ENCODE assay signal across 25 mouse cellular contexts in genomic region chr6:145659116-145659515, GRCm38 (mm10). TPM values are rescaled to one million over a fixed set of nuclear protein-coding genes. Genes with fewer than 3 reads are reported as not detected.
"Had no signal": no experiment of that assay in that cellular context is flagged by ENCODE, and none has a peak within 500 bp of the region (broad histone marks: within the 10 kb centered on the region; RNA-seq: fewer than 3 reads in every experiment).

No protein-coding gene starts in this region.

- H3K27me3 ChIP-seq: midbrain, embryonic 12.5 days; neural tube, embryonic 13.5 days; neural tube, embryonic 15.5 days had no signal

- H3K4me3 ChIP-seq: midbrain, embryonic 10.5 days; midbrain, embryonic 12.5 days; myocyte; neural tube, embryonic 13.5 days; neural tube, embryonic 15.5 days had no signal

- H3K27ac ChIP-seq: midbrain, embryonic 10.5 days; midbrain, embryonic 12.5 days; neural tube, embryonic 13.5 days; neural tube, embryonic 15.5 days had no signal

- H3K9me3 ChIP-seq: midbrain, embryonic 10.5 days; neural tube, embryonic 13.5 days; neural tube, embryonic 15.5 days had no signal

- DNase-seq: lung, embryonic 14.5 days; lung, postnatal 10 days; lung, postnatal 4 days; midbrain, embryonic 14.5 days; retina, postnatal 1 day; right cerebral cortex, adult 18-20 months; right cerebral cortex, postnatal 25 days; right cerebral cortex, postnatal 4 days; spleen, adult 18-20 months; thymus, adult 18-20 months; thymus, postnatal 14 days; thymus, postnatal 36 days had no signal

- H3K36me3 ChIP-seq: midbrain, embryonic 10.5 days; midbrain, embryonic 12.5 days; neural tube, embryonic 13.5 days; neural tube, embryonic 15.5 days had no signal

RNA-seq across cellular contexts. Expression of gene Tuba3b, which starts 43.6 kb away (rescaled TPM):
- total RNA-seq: megakaryocyte, adult 5-6 weeks; megakaryocyte-erythroid progenitor cell, adult 5-6 weeks had no signal
- polyA plus RNA-seq: lung, embryonic 14.5 days; lung, embryonic 16.5 days; midbrain, embryonic 10.5 days; midbrain, embryonic 12.5 days; midbrain, embryonic 14.5 days; midbrain, embryonic 16.5 days; myocyte; neural tube, embryonic 11.5 days; neural tube, embryonic 13.5 days; neural tube, embryonic 15.5 days; small intestine, adult 2 months; stomach, embryonic 14.5 days; stomach, embryonic 16.5 days had no signal

RNA-seq across cellular contexts. Expression of gene Lmntd1, which starts 45.0 kb away (rescaled TPM):
- total RNA-seq: megakaryocyte, adult 5-6 weeks; megakaryocyte-erythroid progenitor cell, adult 5-6 weeks had no signal
- polyA plus RNA-seq: myocyte; small intestine, adult 2 months had no signal
